Mouse (Mus musculus): ENCODE results near the gene Akap13. TPM values are rescaled to one million over a fixed set of nuclear protein-coding genes. Genes with fewer than 3 reads are reported as not detected.
"Not testable (repeated sequence)": the region's sequence is repeated elsewhere in the genome, so short reads cannot be mapped to it uniquely, and the experiment has no call there.

The Akap13 gene
- total RNA-seq, 2 experiments from 2014 or later: 53.7 to 59.6 TPM

DNA sequence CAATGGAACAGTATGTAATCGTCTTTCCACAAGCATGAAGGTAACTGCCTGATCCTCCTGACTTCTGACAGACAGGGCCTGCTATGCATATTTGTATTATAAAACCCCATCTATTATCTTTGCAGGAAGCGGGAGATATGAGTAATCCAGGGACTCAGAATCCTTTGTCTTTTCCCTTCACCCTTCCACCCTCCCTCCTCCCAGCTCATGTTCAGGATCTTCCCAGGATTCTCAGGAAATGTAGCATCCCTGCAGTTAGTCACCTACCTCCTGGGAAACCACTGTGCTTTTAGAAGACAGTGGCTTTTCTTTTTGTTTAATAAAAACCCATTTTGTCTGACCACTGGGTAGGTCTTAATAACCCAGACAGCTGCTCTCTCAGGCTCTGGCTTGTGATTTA lies 256.1 kb downstream of the Akap13 start:
- no peak for DNase-seq (ENCODE audit: low spot score in 2 of 2)

- no peak for DNase-seq (ENCODE audit: low spot score in 2 of 2)
These were observed 257.5 kb downstream of the Akap13 start for GRCm38 (mm10) chr7:75712808-75713207.

GRCm38 (mm10) chr7:75713959-75714358 lies 258.6 kb downstream of the Akap13 start:
- no peak for DNase-seq (ENCODE audit: low spot score in 2 of 2)

DNA sequence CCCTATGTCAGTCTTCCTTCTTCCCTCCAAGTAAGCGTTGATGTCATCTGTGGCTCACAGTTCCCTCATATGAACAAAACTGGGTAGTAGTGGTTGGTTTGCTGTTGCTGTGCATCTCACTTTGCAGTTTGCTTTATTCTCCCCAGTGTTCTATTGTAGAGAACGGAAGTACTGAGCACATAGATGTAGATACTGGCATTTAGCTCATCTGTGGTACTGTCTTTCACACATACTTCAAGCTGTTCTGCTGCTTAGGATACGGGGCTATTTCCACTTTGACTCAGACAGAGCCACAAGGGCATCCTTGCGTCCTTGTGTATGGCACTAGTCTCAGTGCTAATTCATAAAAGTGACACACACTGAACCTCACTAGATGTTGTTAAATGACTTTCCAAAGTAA lies 259.7 kb downstream of the Akap13 start:
- DNase-seq (ENCODE audit: low spot score in 2 of 2): no peak

DNA sequence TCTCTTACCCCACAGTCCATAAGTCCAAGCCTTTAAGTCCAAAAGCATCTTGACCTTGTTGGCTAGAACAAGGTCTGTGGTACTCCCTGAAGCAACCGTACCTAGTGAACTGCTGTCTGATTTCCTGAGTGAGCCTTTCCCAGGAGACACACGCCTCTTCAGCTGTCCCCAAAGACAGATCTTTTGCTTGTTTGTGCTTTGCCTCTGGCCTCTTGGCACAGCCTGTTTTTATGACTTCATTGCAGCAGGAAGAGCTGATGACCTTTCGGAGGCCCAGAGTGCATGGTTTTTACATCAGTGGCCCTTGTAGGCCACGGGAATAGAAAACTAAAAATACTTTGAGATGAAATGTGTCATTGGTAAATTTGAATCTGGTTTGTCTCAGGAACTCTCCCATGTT lies 260.6 kb downstream of the Akap13 start:
- DNase-seq (ENCODE audit: low spot score in 2 of 2): no peak

- DNase-seq (ENCODE audit: low spot score in 2 of 2): no peak
These were observed 262.0 kb downstream of the Akap13 start for GRCm38 (mm10) chr7:75717349-75717748.

DNA sequence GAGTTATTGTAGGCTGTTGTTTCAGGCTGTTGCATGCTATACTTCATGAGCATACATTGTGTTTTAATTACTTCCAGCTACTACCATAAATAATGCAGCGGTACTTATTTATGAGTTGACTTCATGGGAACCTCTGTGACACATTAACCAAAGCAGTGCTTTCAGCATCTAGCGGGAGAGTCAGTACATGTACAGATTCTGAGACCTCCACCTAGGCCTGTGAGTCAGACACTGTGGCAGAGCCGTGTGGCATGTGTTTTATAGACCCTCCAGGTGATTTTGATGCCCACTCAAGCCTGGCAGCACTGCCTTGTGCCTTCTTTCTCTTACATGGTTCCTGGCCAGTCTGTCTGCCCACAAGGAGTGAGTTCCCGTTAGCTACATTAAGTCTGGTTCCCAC lies 266.0 kb downstream of the Akap13 start:
- DNase-seq (ENCODE audit: low spot score in 2 of 2): peak in 1 of 2 experiments; percentile 55

- DNase-seq (ENCODE audit: low spot score in 2 of 2): no peak
These were observed 268.7 kb downstream of the Akap13 start for GRCm38 (mm10) chr7:75724012-75724411.

DNA sequence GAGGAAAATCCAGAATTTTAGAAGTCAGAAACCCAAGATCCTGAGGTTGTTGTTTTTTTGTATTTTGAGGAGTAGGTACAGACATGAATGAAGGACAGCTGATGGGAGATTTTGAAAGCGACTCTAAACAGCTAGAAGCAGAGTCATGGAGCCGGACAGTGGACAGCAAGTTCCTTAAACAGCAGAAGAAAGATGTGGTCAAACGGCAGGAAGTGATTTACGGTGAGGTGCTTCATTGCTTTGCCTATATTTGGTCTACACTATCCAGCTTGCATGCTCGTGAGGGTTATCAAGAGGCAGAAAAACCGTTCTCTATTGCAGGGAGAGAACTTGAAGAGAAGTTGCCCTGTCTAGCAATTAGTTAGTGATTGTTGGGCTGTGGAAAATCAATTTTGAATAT lies 270.6 kb downstream of the Akap13 start:
- no peak for DNase-seq (ENCODE audit: low spot score in 2 of 2)

DNA sequence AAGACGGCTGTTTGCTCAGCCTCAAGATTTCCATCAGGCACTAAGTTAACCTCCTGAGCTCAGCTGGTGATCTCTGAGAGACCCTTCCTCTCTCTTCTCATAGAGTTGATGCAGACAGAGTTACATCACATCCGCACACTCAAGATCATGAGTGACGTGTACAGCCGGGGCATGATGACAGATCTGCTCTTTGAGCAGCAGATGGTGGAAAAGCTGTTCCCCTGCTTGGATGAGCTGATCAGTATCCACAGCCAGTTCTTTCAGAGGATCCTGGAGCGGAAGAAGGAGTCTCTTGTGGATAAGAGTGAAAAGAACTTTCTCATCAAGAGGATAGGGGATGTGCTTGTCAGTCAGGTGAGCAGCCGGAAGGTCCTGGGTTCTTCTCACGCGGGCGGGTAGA lies 271.5 kb downstream of the Akap13 start:
- peak; percentile 33 to 67 for DNase-seq (ENCODE audit: low spot score in 2 of 2)

DNA sequence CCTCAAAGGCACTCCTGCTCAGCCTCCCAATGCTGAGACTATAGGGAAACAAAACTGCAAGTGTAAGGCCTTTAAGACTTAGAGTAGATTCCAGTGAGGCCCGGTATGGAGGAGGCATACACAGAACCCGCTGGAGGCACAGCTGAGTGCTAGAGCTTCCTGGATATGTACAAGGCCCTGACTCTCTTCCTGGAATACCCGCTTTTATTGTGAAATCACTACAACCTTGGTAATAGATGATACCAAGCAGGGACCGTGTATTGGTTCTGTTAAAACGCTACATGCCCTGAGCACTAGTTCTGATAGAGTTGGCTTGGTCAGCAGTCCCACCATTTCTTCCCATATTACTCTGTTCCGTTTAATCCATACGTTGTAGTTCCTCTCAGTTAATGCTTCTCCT lies 274.3 kb downstream of the Akap13 start:
- no peak for DNase-seq (ENCODE audit: low spot score in 2 of 2)

DNA sequence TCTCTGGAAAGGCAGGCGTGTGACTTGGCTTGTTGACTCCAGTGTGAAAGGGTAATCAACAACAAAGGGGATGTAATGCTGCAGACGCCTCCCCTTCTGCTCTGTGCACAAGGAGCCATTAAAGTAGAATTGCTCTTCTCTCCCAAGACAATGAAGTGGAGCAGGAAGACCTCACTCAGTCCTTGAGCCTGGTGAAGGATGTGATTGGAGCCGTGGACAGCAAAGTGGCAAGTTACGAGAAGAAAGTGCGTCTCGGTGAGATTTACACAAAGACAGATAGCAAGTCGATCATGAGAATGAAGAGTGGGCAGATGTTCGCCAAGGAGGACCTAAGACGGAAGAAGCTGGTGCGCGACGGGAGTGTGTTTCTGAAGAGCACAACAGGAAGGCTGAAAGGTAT lies 274.9 kb downstream of the Akap13 start:
- no peak for DNase-seq (ENCODE audit: low spot score in 2 of 2)

DNA sequence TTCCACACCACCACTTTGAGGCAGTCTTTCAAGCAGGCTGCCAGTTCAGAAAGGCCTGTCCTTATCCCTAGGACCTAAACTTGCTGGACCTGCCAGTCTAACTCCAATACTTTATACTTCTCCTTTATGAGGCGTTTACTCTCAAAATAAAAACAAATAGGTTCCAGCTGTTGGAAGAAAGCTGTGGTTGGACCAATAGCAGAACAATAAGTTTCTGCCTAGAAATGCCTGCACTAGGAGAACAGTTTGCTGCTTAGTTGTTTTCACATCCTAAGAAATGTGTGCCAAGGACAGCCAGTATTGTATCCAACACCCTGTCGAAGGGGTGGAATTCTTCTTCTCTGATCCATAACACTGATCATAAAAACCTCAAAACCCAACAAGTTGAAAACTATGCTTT lies 276.6 kb downstream of the Akap13 start:
- DNase-seq (ENCODE audit: low spot score in 2 of 2): no peak

DNA sequence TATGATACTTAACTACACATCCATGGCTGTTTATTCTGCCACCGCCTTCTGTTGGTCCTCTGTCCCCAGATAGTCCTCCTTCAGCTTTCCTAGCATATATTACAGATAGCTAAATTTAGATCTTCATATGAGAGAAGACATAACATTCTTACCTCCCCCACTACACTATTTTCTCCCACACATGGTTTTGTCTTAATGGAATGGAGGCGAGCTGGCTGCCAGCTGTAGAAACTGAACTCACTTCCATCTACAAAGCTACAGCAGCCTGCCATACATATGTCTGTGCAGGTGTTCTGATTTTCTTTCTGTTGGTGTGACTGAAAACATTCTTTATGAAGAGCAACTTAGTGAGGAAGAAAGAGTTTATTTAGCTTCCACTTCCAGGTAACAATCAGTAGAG lies 277.8 kb downstream of the Akap13 start:
- peak in 1 of 2 experiments; percentile 27 for DNase-seq (ENCODE audit: low spot score in 2 of 2)

GRCm38 (mm10) chr7:75739075-75739725 lies 283.9 kb downstream of the Akap13 start:
- DNase-seq (ENCODE audit: low spot score in 2 of 2): peak; percentile 25 to 84

DNA sequence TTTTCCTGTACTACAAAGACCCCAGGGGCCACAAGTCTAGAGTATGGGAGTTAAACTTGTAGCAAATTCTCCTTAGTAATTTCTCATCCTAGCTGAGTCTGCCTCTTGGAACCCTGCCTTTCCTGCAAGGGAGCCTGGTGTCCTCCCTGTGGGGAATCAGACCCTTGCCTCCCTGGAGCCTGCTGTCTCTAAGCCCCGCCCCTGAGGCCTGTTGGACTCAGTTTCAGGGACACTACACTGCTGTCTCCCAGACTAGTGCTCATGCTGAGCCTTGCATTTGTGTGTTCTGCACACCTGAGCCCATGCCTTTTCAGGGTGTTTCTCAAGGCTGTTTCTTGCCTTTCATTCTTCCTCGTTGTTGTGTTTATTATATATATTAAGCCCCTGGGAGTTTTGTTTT lies 289.2 kb downstream of the Akap13 start:
- DNase-seq (ENCODE audit: low spot score in 2 of 2): no peak

- DNase-seq (ENCODE audit: low spot score in 2 of 2): no peak
These were observed 289.8 kb downstream of the Akap13 start for GRCm38 (mm10) chr7:75744978-75745638.

GRCm38 (mm10) chr7:75745969-75746368 lies 290.6 kb downstream of the Akap13 start:
- not testable (repeated sequence) for DNase-seq (ENCODE audit: low spot score in 2 of 2)

DNA sequence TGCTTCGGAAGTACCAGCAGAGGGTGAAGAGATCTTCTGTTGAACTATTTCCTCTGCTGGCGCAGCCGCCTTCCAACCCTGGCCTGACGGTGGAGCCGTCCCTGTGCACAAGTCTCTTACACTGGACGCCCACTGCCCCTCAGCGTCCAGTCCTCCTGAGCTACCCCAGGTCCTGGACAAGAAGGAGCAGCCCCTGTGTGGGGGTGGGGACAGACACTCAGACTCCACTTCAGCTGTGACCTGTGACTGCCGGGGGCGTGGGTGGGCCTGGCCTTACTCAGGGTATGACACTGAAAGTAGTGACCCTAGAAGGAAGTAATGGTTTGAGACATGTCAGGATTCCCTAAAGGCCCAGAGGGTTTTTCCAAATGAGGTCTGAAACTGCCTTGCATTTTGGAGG lies 295.2 kb downstream of the Akap13 start:
- no peak for DNase-seq (ENCODE audit: low spot score in 2 of 2)

- no peak for DNase-seq (ENCODE audit: low spot score in 2 of 2)
These were observed 295.9 kb downstream of the Akap13 start for GRCm38 (mm10) chr7:75751161-75751803.

DNA sequence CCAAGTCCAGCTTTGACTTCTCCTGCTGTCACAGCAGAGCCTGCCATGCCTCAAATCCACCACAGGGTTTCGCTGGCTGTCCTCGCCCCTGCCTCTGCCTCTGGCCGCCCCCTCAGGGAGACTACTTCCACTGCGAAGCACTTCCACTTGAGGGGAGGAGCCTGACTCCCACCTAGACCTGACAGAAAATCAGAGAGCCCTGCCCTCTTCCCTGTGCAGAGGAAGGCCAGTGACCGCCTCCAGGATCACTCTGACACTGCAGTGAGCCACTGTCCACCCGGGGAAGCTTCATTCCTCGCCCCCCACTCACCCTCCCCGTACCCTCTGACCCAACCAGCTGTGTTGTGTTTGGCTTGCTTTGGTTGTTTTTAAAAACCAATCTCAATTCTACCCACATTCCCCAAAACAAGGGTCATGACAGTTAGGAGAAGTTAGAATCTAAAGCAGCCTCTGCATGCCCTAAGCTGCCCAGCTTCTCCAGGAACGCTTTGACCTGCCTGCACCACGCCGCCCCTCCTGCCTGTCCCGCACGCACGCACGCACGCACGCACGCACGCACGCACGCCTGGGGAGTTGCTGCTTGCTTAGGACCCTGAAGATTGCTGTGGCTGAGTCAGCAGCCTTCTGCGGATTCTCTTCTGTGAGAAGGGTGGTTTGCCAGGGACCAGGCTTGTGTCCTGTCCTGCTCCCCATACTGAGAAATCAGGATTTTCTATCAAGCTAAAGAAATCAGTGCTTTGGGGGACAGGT lies 297.3 kb downstream of the Akap13 start:
- DNase-seq (ENCODE audit: low spot score in 2 of 2): no peak
